9 mouse cellular contexts compared by ENCODE assay signal in the genomic region with DNA sequence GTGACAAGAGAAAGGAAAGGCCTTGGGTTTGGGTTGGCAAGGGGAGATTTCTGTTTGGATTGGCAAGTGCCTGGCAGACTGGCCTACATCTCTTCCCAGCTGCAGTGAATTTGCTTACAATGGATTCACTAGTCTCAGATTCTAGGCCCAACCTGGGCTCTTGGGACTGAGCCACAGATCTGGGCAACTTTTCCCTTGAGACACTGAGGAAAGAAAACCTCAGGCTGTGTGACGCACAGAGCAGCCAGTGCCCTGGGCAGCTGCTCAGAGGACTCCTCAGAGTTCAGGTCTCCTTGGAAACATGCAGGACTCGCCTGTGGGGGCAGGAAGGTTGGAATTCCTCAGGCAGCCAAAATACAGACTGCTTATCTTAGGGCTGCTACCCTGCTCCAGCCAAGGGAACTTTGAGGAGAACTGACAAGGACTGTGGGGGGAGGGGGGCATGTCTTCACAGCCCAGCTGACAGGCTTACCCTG. TPM values are rescaled to one million over a fixed set of nuclear protein-coding genes. Genes with fewer than 3 reads are reported as not detected.
DNase-seq lines count a peak whose midpoint lies in the region; ATAC-seq and TF ChIP-seq lines count a peak whose summit lies in the region.
"Had no signal": no experiment of that assay in that cellular context is flagged by ENCODE, and none has a peak within 500 bp of the region (broad histone marks: within the 10 kb centered on the region; RNA-seq: fewer than 3 reads in every experiment).

No protein-coding gene starts in this region.

- H3K27me3 ChIP-seq in hindbrain, embryonic 13.5 days: no peaks in the 10 kb centered on the region

- H3K4me1 ChIP-seq in embryonic fibroblast, embryonic 13.5 days (ENCODE audit: control insufficient read depth, insufficient read depth, low read length): peaks cover 5% of the 10 kb centered on the region
- 0 out of 2 replicates have a peak, but pooled peaks cover 5% of the 10 kb centered on the region for H3K4me1 ChIP-seq in hindbrain, embryonic 13.5 days (replicated peaks)

- peak; percentile 76 for DNase-seq in gastrocnemius, adult 2 months
- no peak for DNase-seq in gastrocnemius, postnatal 10 days
- DNase-seq in MN1 (ENCODE audit: low spot score): peak; percentile 85
- peak; percentile 48 for DNase-seq in lung, postnatal 14 days
- DNase-seq in cerebellum, adult 18-20 months: no peak

- no peak for ATAC-seq in hindbrain, embryonic 13.5 days (ENCODE audit: low FRiP score)
- ATAC-seq in erythroblast, adult 5-6 weeks (replicated peaks; ENCODE audit: low FRiP score, poor library complexity, severe bottlenecking): no peak

- no peak for TF ChIP-seq POLR2A in embryonic fibroblast, embryonic 13.5 days (IDR thresholded peaks at IDR 0.05; ENCODE audit: low read depth, low read length)

- no peak for TF ChIP-seq CTCF in gastrocnemius, adult 2 months (IDR thresholded peaks at IDR 0.05)
- no peak for TF ChIP-seq CTCF in embryonic fibroblast, embryonic 13.5 days (IDR thresholded peaks at IDR 0.05; ENCODE audit: borderline replicate concordance, insufficient read depth, low read length)

- H3K27ac ChIP-seq in gastrocnemius, adult 2 months: peak overlapping the region; percentile 82
- H3K27ac ChIP-seq in embryonic fibroblast, embryonic 13.5 days (ENCODE audit: insufficient read depth, low read length): peak overlapping the region; percentile 52
- peak overlapping the region; percentile 31; the same call in 1 of the 2 replicates for H3K27ac ChIP-seq in hindbrain, embryonic 13.5 days
- H3K27ac ChIP-seq: macrophage had no signal

- H3K36me3 ChIP-seq in hindbrain, embryonic 13.5 days: peaks cover 84% of the 10 kb centered on the region

- no peak overlapping the region for H3K9ac ChIP-seq in hindbrain, embryonic 13.5 days

- no peak overlapping the region for H3K4me2 ChIP-seq in hindbrain, embryonic 13.5 days

- intact Hi-C loops in gastrocnemius, adult 2 months (cut with DNase I): no loop called here

- no peaks in the 10 kb centered on the region for H3K9me3 ChIP-seq in hindbrain, embryonic 13.5 days

- 58% methylated on average over 2 of the region's 2 CpGs for WGBS in hindbrain, embryonic 13.5 days

- no peak overlapping the region for H3K4me3 ChIP-seq in gastrocnemius, adult 2 months
- H3K4me3 ChIP-seq in embryonic fibroblast, embryonic 13.5 days (ENCODE audit: insufficient read depth, low read length): no peak overlapping the region
- no peak overlapping the region for H3K4me3 ChIP-seq in hindbrain, embryonic 13.5 days

RNA-seq across cellular contexts. Expression of gene Polr1a, which starts 25.3 kb away (rescaled TPM):
- total RNA-seq in gastrocnemius, adult 2 months (2021): 10 to 100 TPM; 40.7 to 41.1 TPM
- total RNA-seq in gastrocnemius, postnatal 10 days (2021): 10 to 100 TPM; 32.8 to 35.7 TPM
- 35.6 and 40.8 TPM in 2 replicates for polyA plus RNA-seq in embryonic fibroblast, embryonic 13.5 days (2011; ENCODE audit: insufficient read length, low read depth, missing spikeins)
- polyA plus RNA-seq in hindbrain, embryonic 13.5 days (2015; fragmentation: Nextera tagmentation; extraction: Ambion mirVana): 19.5 and 20.6 TPM in 2 replicates
- total RNA-seq in erythroblast, adult 5-6 weeks (2015; ENCODE audit: low replicate concordance): 4.0 and 44.0 TPM in 2 replicates
- 7.7 and 11.3 TPM in 2 replicates for total RNA-seq in erythroblast, adult 5-6 weeks (2017; ENCODE audit: low replicate concordance)

RNA-seq across cellular contexts. Expression of gene Ptcd3, which starts 25.6 kb away (rescaled TPM):
- 10 to 100 TPM; 60.3 to 84.9 TPM for total RNA-seq in gastrocnemius, adult 2 months (2021)
- total RNA-seq in gastrocnemius, postnatal 10 days (2021): 10 to 100 TPM; 71.1 to 76.2 TPM
- 105 and 111 TPM in 2 replicates for polyA plus RNA-seq in embryonic fibroblast, embryonic 13.5 days (2011; ENCODE audit: insufficient read length, low read depth, missing spikeins)
- polyA plus RNA-seq in hindbrain, embryonic 13.5 days (2015; fragmentation: Nextera tagmentation; extraction: Ambion mirVana): 86.1 and 86.5 TPM in 2 replicates
- 26.3 and 53.6 TPM in 2 replicates for total RNA-seq in erythroblast, adult 5-6 weeks (2015; ENCODE audit: low replicate concordance)
- total RNA-seq in erythroblast, adult 5-6 weeks (2017; ENCODE audit: low replicate concordance): 25.1 and 32.9 TPM in 2 replicates

Comparison
In these comparisons a context has a peak if more than half of its experiments do, and no peak if none do; other contexts are left out.
1. DNase-seq: peak in gastrocnemius, adult 2 months (single experiment), MN1 (single experiment) and lung, postnatal 14 days (single experiment); none in gastrocnemius, postnatal 10 days (single experiment) and cerebellum, adult 18-20 months (0 of 2).
2. H3K27ac ChIP-seq: peak in every context shown above with its lines; median percentile 82 in gastrocnemius, adult 2 months; 52 in embryonic fibroblast, embryonic 13.5 days; 31 in hindbrain, embryonic 13.5 days.